In genomic region chr7:4876753-4877221, GRCm38 (mm10) we compare ENCODE assay signal across 8 mouse cellular contexts. TPM values are rescaled to one million over a fixed set of nuclear protein-coding genes. Genes with fewer than 3 reads are reported as not detected.
A peak's percentile ranks its signal among the peaks of the same experiment; 100 is the strongest.
DNase-seq lines count a peak whose midpoint lies in the region; ATAC-seq lines count a peak whose summit lies in the region.

Gene Isoc2a (plus strand): TSS chr7:4877153.

- peak within 1 kb of the TSS; percentile 82 for H3K9ac ChIP-seq in heart, embryonic 13.5 days
- H3K9ac ChIP-seq in liver, embryonic 12.5 days = peak within 1 kb of the TSS; percentile 72
- peak within 1 kb of the TSS; percentile 50 for H3K9ac ChIP-seq in stomach, embryonic 15.5 days

- H3K4me3 ChIP-seq in brown adipose tissue, adult 24 weeks (ENCODE audit: insufficient read depth, low read depth, low read length) = peak within 1 kb of the TSS; percentile 73
- peak within 1 kb of the TSS; percentile 69 for H3K4me3 ChIP-seq in heart, embryonic 13.5 days
- H3K4me3 ChIP-seq in liver, embryonic 12.5 days = peak within 1 kb of the TSS; percentile 66
- peak within 1 kb of the TSS; percentile 62 for H3K4me3 ChIP-seq in stomach, embryonic 15.5 days (replicated peaks)

- peak within 1 kb of the TSS; percentile 81 for H3K27ac ChIP-seq in brown adipose tissue, adult 24 weeks (replicated peaks; ENCODE audit: low read depth, low read length)
- H3K27ac ChIP-seq in heart, embryonic 13.5 days (replicated peaks) = peak within 1 kb of the TSS; percentile 53; the same call in 1 of the 2 replicates
- peak within 1 kb of the TSS; percentile 69 for H3K27ac ChIP-seq in liver, embryonic 12.5 days
- peak within 1 kb of the TSS; percentile 68 for H3K27ac ChIP-seq in stomach, embryonic 15.5 days

- peak; percentile 98 for ATAC-seq in heart, embryonic 13.5 days (ENCODE audit: extremely low read depth, insufficient number of reproducible peaks, low FRiP score, low TSS enrichment)
- peak; percentile 99 for ATAC-seq in liver, embryonic 12.5 days
- ATAC-seq in stomach, embryonic 15.5 days (ENCODE audit: insufficient read depth, low FRiP score, low read depth) = peak; percentile 100

- H3K27me3 ChIP-seq in heart, embryonic 13.5 days (replicated peaks) = no peaks in the 10 kb centered on the region
- H3K27me3 ChIP-seq in liver, embryonic 12.5 days (replicated peaks) = no peaks in the 10 kb centered on the region
- no peaks in the 10 kb centered on the region for H3K27me3 ChIP-seq in stomach, embryonic 15.5 days (replicated peaks)

- H3K4me2 ChIP-seq in heart, embryonic 13.5 days = peak within 1 kb of the TSS; percentile 94
- peak within 1 kb of the TSS; percentile 96 for H3K4me2 ChIP-seq in liver, embryonic 12.5 days
- peak within 1 kb of the TSS; percentile 74 for H3K4me2 ChIP-seq in stomach, embryonic 15.5 days

- H3K9me3 ChIP-seq in heart, embryonic 13.5 days = 0 out of 2 replicates have a peak, but pooled peaks cover under 1% of the 10 kb centered on the region
- H3K9me3 ChIP-seq in liver, embryonic 12.5 days (replicated peaks) = peaks cover 4% of the 10 kb centered on the region; the same call in 1 of the 2 replicates
- no peaks in the 10 kb centered on the region for H3K9me3 ChIP-seq in stomach, embryonic 15.5 days

- H3K36me3 ChIP-seq in heart, embryonic 13.5 days = peaks cover under 1% of the 10 kb centered on the region; the same call in 1 of the 2 replicates
- H3K36me3 ChIP-seq in liver, embryonic 12.5 days = peaks cover under 1% of the 10 kb centered on the region; the same call in 1 of the 2 replicates
- no peaks in the 10 kb centered on the region for H3K36me3 ChIP-seq in stomach, embryonic 15.5 days

- H3K4me1 ChIP-seq in brown adipose tissue, adult 24 weeks (ENCODE audit: control insufficient read depth, insufficient read depth, insufficient read length, low read length) = 0 out of 2 replicates have a peak, but pooled peaks cover 2% of the 10 kb centered on the region
- peaks cover 17% of the 10 kb centered on the region for H3K4me1 ChIP-seq in heart, embryonic 13.5 days
- H3K4me1 ChIP-seq in liver, embryonic 12.5 days = peaks cover 34% of the 10 kb centered on the region
- 0 out of 2 replicates have a peak, but pooled peaks cover 6% of the 10 kb centered on the region for H3K4me1 ChIP-seq in stomach, embryonic 15.5 days

- peak; percentile 96 for DNase-seq in CD4-positive, CD25-positive, alpha-beta regulatory T cell, adult 2 months (ENCODE audit: low read depth, low spot score)
- DNase-seq in fat pad, adult 2 months (ENCODE audit: extremely low read depth, low read depth, low spot score) = peak; percentile 65
- peak; percentile 92 for DNase-seq in kidney, postnatal 10 days
- peak; percentile 88 to 89 for DNase-seq in natural killer cell, adult 2 months (ENCODE audit: low spot score in 2 of 2)

- under 1% methylated on average over 22 of the region's 22 CpGs for WGBS in heart, embryonic 13.5 days
- WGBS in liver, embryonic 12.5 days (ENCODE audit: insufficient replicate concordance) = under 1% methylated on average over 22 of the region's 22 CpGs
- under 1% methylated on average over 21 of the region's 22 CpGs for WGBS in stomach, embryonic 15.5 days

RNA-seq across cellular contexts. Expression of gene Isoc2a, which starts in this region (rescaled TPM):
- 55.3 and 59.3 TPM in 2 replicates for polyA plus RNA-seq in brown adipose tissue, adult 24 weeks (2012; ENCODE audit: insufficient read depth, insufficient read length, missing spikeins)
- polyA plus RNA-seq in heart, embryonic 13.5 days (2015; fragmentation: Nextera tagmentation; extraction: Ambion mirVana) = 1.4 TPM in 2 replicates
- 0.62 and 0.95 TPM in 2 replicates for polyA plus RNA-seq in liver, embryonic 12.5 days (2016; fragmentation: Nextera tagmentation; extraction: Ambion mirVana)
- polyA plus RNA-seq in stomach, embryonic 15.5 days (2015; fragmentation: Nextera tagmentation; extraction: Ambion mirVana) = 1.1 and 1.3 TPM in 2 replicates

Comparison
In these comparisons a context has a peak if more than half of its experiments do, and no peak if none do; other contexts are left out.
1. Peak in every context shown above with its lines: DNase-seq, ATAC-seq, H3K4me3 ChIP-seq and H3K27ac ChIP-seq.
2. RNA of gene Isoc2a (polyA plus RNA-seq): 55.3 to 59.3 TPM in brown adipose tissue, adult 24 weeks; 1.4 TPM in heart, embryonic 13.5 days, 1.1 to 1.3 TPM in stomach, embryonic 15.5 days and 0.62 to 0.95 TPM in liver, embryonic 12.5 days; every median in the first group is over 10 times any median in the second.
3. Peak in ATAC-seq, H3K4me3 ChIP-seq, H3K27ac ChIP-seq, H3K9ac ChIP-seq and H3K4me2 ChIP-seq in liver, embryonic 12.5 days; RNA of the gene not detected or under 1 TPM.